Mouse (Mus musculus): ENCODE results near the gene Dscaml1. TPM values are rescaled to one million over a fixed set of nuclear protein-coding genes. Genes with fewer than 3 reads are reported as not detected.
A peak's percentile ranks its signal among the peaks of the same experiment; 100 is the strongest.

The Dscaml1 gene
- polyA plus RNA-seq, 1 experiment: 53.8 TPM

DNA sequence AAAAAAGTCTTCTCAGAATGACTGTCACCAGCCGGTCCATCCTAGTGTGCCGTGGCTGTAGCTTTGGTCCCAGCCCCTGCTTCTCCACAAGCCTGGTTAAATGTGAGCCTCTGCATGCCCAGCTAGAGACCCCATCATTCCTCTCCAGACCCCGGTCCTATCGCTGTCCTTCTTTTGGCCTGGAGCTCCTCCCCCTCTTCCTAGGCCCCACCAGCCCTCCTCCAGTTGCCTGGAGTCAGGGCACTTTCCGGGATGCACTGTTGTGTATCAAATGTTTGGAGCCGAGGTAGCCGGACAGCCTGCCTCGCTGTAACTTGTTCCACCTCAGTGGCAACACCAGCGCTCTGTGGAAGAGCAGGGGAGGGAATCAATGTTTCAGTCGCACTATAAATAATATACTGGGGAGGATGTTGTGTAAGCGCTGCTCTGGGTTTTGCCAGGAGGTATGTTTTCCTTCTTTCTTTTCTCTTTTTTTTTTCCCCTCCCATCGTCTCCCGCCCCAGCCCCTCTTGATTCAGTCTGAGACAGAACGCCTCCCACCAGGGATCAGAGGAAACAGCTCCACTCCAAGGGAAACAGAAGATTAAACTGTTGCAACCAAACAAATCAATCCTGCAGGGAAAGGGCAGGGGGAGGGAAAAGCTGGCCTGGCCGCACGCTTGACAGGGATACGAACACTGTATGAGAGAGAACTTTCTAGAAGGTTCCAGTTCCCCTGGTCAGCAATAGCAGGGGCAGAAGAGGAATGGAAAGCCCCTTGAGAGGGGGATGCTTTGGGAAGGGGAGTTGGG, 128.8 kb downstream of the Dscaml1 start:
- peak; percentile 40 to 64 for DNase-seq (ENCODE audit: extremely low spot score in 1 of 2, low spot score in 1 of 2)

DNA sequence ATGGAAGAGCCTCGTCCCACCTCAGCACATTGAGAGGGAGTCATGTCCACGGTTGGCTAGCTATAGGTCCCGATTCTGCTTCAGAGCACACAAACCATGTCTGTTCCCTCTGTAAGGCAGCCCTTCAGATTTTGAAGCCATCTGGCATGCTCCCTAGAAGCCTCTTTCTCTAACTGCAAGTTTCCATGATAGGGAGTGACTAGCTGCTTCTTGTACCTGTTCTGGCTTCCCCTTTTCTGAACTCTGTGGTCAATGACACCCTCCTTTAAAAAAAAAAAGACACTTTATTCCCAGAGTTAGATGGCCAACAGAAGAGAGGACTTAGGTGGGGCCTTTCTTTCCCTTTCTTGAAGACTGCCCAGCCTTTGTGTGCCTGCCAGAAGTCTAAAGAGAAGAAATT, 130.5 kb downstream of the Dscaml1 start:
- no peak for DNase-seq (ENCODE audit: extremely low spot score in 1 of 2, low spot score in 1 of 2)

DNA sequence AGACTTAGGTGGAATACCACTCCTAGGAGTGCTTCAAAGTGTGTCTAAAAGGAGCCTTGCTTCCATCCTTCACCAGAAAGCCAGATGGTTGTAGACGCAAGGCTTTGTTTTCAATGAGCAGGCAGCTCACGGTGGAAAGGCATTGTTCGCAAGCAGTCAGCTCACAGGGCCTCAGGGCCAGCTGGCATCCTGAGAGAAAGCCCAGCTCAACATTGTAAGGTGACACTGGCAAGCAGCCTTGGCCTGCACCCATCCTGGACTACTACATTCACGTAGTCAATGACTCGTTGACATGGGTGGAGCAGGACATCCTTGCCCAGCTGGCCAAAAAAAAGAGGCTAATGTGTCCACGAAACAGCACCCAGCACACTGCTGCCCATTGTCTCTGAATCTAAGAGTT, 134.6 kb downstream of the Dscaml1 start:
- no peak for DNase-seq (ENCODE audit: extremely low spot score in 1 of 2, low spot score in 1 of 2)

DNA sequence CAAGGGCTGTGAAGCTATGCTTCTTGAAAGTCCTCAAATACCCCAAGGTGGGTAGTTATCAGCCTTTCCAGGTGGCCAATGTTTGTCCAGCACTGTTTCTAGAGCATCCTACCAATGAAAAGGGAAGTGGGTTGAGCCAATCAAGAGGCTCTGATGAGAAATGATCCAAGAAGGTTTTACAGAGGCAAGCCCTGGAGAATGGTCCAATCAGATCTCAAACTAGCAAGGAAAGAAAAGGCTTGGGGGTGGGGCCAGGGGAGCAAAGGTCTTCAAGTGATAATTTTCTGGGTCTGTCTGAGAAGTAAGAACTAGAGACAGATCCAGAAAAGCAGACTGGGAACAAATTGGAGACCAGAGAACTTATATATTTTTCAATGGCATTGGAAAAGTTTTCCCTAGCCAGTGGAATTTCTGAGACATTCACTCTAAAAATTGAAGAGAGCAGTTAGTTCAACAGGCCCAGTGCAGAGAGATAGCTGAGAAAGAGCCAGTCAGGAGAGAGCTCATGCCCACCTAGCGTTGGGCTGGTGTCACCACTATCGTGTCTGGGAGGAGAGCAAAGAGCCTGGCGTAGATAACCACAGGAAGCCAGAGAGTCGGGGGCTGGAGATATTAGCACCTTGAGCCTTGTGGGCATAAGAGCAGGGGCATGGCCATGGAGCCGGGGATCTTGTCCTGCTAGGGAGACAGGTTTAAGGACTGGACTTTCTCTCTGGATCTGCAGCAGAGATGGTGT, 140.6 kb downstream of the Dscaml1 start:
- no peak for DNase-seq (ENCODE audit: extremely low spot score in 1 of 2, low spot score in 1 of 2)

DNA sequence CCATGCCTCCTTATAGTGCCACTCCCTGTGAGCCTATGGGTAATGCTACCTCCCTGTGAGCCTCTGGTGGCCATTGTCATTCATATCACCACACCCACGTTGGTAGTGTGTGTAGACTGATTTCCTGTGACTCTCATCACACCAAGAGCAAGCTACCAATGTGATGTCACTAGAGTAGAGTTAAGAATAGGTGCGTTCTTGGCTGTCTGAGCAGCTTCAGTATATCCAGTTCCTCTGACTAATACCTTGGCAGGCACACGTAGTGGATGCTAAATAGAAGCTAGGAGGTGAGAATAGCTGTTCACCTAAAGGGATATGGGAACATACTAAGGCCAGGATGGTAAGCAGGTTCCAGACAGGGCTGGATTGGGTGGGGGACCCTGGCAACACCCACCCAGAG, 143.3 kb downstream of the Dscaml1 start:
- no peak for DNase-seq (ENCODE audit: extremely low spot score in 1 of 2, low spot score in 1 of 2)

DNA sequence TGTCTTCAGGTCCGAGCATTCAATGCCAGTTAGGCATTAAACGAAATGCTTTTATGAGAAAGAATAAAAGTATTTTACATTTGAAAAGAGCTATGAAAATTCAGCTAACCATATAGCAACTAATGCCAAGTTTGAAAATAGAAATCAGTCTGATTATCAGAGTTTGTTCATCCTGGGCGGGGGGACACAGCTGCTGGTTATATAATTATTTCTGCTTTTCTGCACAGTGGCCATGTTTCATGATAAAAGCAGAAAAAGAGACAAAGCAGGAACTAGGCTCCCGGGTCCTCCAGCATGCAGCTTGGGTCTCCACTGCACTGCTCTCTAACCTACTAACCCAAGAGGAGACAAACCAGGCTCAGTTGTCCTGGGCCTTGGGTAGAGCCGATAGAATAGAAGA, 143.9 kb downstream of the Dscaml1 start:
- no peak for DNase-seq (ENCODE audit: extremely low spot score in 1 of 2, low spot score in 1 of 2)

DNA sequence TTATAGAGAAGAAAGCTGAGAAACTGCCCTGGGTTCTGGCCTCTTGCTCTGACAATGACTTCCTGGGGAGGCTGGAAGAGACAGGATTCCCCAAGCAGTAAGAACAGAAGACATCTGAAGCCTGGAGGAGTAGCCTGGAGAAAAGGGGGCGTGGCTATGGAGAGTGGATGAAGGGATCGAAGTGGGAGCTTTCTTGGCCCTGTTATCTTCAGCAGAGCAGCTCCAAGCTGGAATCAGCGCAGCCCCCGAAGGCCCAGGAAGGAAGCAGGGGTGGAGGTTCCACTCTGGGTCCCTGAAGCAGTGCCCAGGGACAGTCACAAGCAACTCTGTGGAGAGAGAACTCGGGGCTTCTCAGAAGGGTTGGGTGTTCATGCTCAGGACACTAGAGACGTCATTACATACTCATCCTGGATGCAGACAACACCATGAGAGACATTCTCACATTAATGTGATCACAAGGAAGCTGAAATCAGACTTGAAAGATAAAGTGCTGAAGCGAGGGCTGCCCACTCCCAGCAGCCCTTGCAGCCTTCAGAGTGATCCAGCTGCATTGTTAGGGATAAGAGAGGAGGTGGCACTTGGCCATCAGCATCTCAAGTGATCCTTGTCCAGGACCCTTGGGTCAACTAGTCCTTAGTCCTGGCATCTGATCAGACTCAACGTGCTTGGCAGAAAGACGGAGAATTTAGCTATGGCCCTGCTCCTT, 146.5 kb downstream of the Dscaml1 start:
- no peak for DNase-seq (ENCODE audit: extremely low spot score in 1 of 2, low spot score in 1 of 2)

DNA sequence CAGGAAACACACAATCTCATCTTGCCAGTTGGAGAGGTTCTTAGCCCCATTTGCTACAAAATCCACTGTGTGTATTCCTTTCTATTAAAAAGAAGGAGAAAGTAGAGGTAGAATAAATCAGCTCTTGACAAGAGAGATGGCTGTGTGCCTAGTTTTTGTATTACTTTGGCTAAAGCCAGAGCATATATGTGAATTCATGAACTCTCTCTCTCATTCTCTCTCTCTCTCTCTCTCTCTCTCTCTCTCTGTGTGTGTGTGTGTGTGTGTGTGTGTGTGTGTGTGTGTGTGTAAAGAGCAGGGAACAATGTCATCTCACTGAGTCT, 147.0 kb downstream of the Dscaml1 start:
- no peak for DNase-seq (ENCODE audit: extremely low spot score in 1 of 2, low spot score in 1 of 2)

DNA sequence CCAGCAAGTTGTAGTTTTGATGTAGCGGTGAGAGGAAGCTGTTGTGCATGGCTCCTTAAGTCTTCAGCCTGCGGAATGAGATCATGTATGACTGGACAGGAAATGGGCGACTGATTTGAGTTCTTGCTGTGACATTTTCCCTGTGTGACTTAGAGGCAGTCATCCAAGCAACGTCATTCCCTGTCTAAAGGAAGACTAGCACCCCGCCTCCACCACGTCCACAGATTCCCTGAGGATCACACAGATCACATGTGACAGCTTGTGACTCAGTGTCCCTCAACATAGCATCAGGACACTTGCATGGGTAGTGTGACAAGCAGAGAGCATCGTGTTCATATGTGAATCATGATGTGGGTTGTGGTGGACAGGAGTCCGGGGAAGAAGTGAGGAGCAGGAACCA, 147.6 kb downstream of the Dscaml1 start:
- peak in 1 of 2 experiments; percentile 48 for DNase-seq (ENCODE audit: extremely low spot score in 1 of 2, low spot score in 1 of 2)

DNA sequence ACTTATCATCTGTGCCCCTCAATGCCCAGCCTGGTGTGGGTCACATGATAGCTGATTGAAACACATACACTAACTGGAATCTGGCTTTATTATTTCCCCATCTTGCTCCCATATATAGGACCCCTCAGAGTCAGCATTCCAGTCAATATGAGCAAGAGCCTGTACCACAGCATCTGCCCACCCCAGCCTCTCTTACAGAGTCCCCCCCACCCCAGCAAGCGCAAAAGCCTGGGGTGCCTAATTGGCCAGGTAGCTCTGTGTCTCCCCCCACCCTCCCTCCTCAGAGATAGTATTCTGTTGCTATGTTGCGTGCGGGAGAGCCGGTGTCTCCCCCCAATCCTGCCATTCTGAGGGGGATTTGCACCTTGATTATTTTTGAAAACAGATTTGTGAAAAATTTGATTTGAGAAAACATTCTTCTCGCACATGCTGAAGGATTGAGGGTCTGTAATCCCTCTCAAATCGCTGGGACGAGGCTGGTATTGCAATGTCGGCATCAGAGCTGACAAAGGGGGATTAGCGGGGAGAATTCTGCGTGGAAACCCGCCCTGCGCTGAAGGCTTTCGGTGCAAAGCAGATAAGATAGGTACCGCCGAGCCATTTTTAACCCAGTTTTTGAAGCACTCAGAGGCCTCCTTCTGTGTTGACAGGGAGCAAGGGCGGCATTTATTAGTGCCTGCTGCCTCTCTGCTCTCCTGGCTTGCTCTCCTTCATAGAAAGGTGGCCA, 153.8 kb downstream of the Dscaml1 start:
- DNase-seq (ENCODE audit: extremely low spot score in 1 of 2, low spot score in 1 of 2): no peak

DNA sequence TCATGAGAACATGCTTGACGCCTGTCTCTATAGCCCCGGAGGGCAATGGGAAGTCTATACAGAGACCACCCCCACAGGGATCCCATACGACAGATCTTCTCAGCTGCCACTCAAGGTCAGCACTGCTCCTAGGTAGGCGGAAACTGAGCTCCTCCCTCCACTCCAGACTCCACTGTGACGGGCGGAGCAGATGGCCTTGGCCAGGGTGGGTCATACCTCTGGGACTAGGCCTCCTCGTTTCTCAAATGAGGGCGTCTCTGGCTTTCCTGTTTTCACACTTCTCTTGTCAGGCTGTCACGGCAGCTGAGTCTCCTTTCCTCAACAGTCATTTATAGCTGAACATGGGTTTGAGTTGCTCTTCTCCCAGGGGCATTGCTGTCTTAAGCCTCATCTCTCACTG, 160.0 kb downstream of the Dscaml1 start:
- no peak for DNase-seq (ENCODE audit: extremely low spot score in 1 of 2, low spot score in 1 of 2)

DNA sequence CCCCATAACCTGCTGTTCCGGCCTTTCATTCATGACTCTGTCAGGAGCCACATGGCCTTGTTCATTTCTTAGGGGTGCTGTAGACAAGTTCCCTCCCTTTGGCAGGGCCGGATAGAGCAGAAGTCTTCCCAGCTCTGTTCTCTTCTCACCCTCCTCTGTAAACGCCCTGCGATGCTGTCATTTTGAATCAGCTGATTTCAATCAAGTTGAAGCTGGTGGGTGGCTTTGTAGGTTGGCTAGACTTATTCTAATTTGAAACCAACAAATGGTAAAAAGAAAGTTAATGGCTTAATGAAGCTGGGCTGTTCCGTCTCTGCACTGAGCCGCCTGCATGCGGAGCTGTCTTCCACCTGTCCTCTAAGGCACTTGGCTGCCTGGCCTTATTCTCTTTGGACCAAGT, 161.3 kb downstream of the Dscaml1 start:
- DNase-seq (ENCODE audit: extremely low spot score in 1 of 2, low spot score in 1 of 2): peak in 1 of 2 experiments; percentile 57

DNA sequence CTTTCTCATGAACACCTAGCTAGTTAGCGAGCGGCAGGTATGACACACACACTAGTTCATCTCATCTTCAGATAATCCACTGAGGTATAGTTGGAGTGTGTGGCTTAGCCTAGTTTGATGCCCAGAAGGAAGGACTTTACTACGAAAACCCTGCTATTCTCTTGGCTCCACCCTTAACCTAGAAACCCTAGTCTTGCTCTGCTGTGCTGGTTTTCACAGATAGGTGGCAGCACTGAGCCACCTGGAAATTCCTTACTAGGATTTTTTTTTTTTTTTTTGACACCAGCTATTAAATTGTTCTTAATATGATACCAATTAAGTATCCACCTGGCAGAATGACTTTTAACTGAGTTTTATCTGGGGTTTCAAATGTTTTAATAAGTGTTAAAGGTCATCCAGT, 163.4 kb downstream of the Dscaml1 start:
- DNase-seq (ENCODE audit: extremely low spot score in 1 of 2, low spot score in 1 of 2): peak in 1 of 2 experiments; percentile 78

DNA sequence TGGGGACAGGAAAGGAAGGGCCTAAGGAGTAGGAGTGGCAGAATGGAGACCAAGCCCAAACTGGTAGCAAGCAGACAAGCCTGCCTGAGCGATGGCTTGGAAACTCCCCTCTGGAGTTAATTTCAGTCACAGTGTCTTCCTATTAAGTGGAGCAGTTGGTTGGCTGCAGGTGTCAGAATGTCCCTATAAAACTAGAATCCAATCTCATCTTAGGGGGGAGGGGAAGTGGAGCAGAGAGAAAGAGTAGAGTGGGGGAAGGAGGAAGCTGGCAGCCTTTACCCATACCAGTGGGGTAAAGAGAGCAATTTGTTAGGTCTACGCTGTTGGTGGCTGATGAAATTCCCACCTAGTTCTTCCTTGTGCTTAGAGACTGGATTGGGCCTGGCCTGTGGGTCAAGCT, 164.6 kb downstream of the Dscaml1 start:
- DNase-seq (ENCODE audit: extremely low spot score in 1 of 2, low spot score in 1 of 2): no peak

DNA sequence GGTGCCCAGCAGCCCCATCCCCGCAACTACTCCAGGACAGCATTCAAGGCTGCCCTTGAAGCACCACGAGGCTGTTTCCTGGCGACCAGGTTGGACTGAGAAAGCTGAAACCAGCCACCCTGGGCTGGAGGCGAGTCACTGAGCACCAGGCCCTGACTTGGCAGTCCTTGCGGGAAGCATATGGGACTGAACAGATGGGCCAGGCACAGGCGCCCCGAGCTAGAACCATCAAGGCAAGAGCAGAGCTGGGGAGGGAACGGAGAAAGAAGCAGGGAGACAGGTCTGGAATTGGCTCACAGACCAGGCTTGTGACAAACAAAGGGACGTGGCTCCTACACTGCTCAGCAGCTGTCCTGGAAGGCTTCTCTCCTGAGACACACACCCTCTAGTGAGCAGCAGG, 165.9 kb downstream of the Dscaml1 start:
- peak in 1 of 2 experiments; percentile 50 for DNase-seq (ENCODE audit: extremely low spot score in 1 of 2, low spot score in 1 of 2)

DNA sequence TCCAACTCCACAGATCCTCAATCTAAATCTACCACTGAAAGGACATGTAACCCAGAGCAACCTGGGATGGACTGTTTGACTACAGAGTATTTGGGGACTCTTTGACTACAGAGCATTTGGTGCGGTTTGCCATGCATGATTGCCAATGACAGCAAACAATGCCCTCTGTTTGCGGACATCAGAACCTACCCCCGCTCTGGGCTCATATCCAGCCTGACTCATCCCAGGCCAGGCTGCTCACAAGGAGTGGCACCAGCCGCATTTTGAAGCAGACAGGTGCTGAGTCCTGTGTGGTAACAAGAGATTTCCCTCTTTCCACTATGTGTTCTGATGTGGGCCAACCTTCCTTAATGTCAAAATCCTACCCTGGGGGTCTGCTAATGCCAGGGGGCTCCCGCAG, 171.7 kb downstream of the Dscaml1 start:
- no peak for DNase-seq (ENCODE audit: extremely low spot score in 1 of 2, low spot score in 1 of 2)

DNA sequence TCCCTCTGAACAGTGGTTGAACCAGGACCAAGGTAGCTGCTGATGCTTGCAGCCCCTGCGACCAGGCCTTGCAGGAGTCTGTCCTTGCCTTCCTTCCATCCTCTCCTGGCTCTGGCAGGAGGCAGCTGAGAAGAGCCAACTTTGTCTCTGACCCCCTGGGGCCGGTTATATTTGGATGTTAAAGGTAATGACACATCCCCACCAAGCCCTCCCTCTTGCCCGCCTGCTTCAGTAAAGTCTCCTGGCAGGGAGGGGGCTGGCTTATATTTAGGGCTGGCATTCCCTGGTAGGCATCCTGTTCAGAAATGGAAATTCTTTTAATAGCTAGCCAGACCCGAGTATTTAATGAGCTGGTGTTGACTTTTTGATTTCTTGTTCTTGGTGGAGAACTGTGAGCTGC, 172.9 kb downstream of the Dscaml1 start:
- DNase-seq (ENCODE audit: extremely low spot score in 1 of 2, low spot score in 1 of 2): peak in 1 of 2 experiments; percentile 47

DNA sequence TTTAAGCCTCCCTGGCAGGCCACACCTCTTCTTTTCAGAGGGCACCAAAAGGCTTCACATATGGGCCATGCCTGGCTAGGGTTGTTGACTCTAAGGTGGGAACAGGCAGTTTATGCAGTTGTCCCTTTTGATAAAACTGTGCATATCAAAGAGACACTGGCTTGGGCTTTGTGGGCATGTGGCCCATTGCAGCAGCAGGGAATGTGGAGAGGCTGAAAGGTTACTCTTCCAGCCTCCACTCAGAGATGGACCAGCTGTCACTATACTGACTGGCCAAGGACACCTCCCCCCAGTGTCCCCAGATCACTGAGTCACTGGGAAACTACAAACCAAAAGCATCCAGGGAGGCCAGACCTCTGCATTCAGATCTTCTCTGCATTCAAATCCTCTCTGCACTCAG, 180.9 kb downstream of the Dscaml1 start:
- no peak for DNase-seq (ENCODE audit: extremely low spot score in 1 of 2, low spot score in 1 of 2)

DNA sequence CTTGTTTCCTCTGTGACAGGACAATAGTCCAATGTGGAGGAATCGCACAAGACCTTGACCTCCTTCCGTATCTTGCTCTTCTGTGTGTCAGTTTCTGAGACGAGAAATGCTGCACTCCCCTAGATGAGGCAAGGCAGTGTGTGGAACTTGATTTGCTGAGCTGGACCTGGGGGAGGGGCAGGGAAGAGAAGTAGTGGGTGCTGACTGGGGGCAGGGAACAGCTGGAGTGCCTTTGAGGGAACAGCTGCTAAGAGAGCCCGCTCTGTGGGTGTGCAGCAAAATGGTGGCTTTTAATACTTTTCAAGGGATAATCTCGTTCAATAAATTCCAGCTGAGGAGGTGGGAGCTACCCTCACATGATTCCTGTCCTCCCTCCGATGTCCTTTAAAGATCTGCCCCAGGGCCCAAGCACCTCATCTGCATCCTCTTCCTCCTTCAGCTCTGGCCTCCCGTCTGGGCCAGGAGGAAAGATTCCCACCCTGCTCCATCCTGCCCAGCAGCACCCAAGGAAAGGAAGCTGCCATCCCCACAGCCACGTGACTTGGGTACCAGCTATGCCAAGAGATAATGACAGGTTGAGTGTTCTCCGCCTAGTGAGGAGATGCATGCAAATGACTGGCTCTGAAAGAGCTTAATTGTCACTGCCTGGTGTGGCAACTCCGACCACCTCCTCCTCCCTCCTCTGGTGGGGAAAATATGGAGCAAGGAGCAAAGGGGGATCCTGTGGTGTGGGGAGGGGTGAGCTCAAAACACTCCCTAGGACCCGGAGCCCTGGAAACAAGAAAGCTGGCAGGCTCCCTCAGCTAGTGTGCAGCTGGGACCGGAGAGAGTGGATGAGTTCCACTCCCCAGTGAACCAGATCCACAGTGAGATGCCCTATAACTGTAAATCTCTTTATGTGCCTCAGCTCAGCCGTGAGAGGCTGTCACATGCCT, 181.9 kb downstream of the Dscaml1 start:
- peak; percentile 54 to 79 for DNase-seq (ENCODE audit: extremely low spot score in 1 of 2, low spot score in 1 of 2)

Measured in frontal cortex, adult 2 months (tissue).